Mouse (Mus musculus) lung, postnatal 25 days (tissue): ENCODE results near the gene Akap11.
A peak's percentile ranks its signal among the peaks of the same experiment; 100 is the strongest.
"Not testable (repeated sequence)": the region's sequence is repeated elsewhere in the genome, so short reads cannot be mapped to it uniquely, and the experiment has no call there.

Source experiments
- DNase-seq: peaks from one replicate; pipeline ENCODE4 v3.0.0; 2022; ENCODE audit warnings: low spot score

Akap11 gene

DNA sequence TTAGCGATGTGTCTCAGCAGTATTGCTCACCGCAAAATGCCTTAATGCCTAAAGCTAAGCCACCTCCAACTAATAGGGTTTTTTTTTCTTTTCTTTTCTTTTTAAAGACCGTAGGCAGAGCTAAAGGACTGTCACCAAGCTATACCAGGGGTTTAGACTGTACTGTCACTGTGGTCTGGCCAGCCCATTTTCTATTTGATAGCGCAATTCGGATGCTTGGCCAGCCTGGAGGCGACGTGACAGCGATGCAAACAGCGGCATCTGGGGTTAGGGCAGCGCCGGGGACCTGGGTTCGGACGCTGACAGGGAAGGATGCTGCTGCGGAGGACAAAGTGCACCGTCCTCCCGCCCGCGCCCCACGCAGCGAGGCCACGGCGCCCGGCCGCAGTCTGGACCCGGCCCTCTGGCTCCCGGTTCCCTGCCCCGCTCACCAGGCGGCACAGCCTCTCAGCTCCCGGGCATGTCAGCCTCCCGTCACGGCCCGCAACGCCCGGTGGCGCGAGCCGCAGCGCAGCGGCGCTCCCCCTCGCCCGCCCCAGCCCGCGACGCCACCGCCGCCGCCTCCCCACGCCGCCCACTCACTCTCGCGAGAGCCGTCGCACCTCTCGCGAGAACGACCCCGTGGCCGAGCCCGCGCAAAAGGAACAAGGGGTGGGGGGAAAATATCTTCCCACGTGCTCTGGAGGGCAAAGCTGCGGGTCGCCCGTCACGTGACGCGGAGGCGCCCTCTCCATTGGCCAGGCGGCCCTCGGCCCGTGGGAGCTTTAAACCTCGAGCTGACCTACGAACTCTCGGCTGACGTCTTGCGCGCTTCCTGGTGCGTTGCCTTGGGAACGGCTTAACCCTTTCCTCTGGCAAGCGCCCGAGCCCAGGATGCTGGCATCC is at the start of gene Akap11:
Gene Akap11 (minus strand): TSS at position 528 of the 885 bp plus-strand sequence.
- DNase-seq, result peak; percentile 95

DNA sequence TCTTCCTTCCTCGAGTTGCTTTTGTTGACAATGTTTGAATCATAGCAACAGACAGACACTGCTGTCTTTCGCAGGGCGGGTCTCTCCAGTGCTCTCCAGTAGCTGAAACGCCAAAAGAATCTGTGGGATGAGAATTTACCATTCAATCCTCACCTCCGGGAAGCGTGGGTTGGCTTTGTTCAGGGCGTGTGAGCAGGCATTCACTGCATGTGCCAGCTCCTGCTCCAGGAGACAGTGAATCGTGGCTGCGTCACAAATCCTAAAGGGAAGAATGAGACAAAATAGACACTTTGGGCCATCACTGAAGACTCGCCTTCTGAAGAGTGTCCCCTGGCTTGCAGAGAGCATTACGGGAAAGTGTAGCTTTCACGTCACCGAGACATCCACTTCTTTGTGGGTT is 47.6 kb upstream of the Akap11 start:
- no peak for DNase-seq

DNA sequence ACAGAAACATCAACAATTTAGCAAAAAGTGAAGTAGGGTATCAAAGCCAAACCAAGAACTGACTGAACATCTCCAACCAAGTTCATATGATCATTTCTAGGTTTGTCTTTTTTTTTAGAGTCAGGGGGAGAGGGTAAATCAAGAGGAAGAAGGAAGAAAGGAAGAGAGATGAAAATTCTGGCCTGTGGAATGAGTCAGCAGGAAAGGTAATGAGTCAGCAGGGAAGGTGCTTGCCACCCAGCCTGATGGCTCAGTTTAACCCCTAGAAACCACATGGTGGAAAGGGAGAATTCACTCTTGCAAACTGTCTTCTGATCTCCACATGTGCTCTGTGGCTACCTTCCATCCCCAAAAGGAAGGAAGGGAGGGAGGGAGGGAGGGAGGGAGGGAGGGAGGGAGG is 46.6 kb upstream of the Akap11 start:
- no peak for DNase-seq

DNA sequence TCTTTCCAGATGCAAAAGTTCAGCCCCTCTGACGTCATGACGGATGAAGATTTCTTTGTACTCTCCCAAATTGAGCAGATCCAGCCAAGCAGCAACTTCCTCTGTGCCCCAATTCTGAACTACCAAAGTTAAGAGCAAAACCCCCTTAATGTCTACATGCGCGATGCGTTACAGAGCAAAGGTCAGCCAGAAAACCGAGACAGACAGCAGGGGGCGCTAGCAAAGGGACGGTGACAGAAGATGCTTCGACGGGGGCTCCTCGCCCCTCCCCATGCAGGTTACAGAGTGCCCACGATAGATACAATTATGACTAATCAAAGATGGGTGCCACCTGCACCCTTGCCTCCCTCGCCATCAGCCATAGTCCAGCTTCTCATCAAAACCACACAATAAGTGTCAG is 39.3 kb upstream of the Akap11 start:
- no peak for DNase-seq

DNA sequence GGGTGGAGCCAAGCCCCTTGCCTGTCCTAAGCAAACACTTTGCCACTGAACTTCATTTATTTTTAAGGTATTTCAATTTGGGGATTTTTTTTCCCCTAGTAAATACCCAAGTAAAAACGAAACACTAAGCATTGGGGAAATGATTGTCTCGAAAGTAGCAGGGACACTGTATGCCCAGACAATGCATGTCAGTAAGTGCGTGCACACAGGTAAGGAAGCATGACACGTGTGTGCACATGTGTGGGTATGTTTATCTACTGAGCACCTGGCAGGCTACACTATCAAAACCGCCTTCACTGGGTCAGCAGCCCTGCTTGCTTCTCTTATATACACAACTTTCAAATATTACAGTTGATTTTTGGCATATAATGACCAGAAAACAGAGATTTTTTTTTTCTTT is 31.8 kb upstream of the Akap11 start:
- DNase-seq, result no peak

DNA sequence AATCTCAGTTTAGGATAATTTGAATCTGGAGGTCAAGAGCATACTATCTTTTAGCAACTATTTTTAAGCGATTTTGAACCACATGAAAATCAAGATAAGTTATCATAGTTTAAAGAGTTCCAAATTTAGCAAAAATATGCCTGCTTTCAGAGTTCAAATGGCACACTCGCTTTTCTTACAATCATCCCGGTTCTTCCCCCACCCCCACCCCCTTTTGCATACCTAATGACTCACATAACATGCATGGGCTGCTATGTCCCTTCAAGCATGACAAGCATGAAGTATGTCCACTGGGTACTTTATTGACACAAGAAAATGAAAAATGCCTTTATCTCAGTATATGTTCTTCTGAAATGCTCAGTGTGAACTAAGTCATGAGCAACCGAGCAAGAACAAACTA is 29.8 kb upstream of the Akap11 start:
- no peak for DNase-seq

DNA sequence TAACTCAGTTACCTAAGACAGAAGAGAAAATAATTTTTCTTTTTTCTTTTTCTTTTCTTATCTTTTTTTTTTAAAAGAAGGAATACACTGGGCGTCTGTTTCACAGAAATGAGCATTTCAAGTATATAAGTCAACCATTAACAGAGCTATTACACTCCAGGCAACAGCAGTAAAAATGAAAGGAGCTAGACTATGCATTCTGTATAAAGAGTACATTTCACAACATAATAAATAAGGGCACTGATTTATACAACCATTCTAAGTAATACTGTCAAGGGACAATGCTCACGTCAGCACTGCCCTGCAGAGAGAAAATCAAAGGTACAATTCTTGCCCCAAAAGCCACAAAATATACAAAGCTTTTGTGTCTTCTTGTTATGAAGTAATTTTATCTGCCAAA is 27.7 kb upstream of the Akap11 start:
- DNase-seq, result no peak

DNA sequence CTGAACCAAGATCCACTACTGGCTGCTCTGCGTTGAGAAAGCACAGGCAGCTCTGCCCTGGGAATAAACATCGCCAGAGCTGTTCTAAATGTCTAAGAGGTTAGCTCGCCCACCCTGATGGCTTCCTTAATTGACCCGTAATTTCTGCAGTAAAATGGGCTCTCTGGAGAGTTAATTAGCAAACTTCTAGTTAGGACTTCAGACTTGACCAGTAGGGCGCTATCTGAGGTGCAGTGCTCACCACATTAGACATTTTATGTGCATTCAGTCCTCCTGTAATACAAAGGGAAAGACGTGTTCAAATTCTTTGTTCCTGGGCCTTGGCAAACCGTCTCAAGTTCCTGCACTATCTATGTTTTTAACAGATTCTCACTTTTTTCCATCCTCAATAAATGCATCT is 26.6 kb upstream of the Akap11 start:
- no peak for DNase-seq

DNA sequence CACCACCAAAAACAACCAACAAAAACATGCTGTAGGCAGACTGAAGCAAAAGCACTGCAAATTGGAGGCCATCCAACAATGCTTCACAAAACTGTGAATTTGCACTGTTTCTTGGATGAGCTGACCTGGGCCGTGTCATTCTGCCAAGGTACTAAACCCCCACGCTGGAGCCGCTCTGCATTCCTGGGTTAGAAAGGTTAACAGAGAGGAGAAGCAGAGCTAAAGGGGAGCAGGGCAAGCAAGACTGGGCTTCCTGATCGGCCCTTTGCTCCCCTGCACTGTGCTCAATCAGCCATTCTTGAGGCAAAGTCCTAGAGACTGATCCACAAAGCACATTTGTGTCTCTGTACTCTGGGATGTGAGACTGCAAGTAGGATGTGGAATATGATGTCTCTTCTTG is 25.5 kb upstream of the Akap11 start:
- no peak for DNase-seq

DNA sequence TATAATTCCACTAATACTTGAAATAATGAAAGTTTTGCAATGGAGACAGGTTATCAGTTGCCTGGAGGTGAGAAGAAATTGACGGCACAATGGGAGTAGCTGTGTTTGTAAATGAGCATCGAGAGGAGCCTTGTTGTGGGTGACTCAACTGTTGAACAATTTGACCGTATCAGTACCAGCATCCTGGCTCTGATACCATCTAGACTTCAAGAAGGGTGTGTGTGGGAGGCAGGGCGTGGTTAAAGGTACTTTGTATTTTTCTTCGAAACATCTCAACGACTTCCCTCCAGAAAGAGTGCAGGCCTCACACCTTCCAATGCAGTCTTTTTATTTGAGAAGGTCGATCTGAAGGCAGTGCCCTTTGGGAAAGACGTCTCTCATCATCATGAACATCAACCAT is 22.4 kb upstream of the Akap11 start:
- DNase-seq, result no peak

DNA sequence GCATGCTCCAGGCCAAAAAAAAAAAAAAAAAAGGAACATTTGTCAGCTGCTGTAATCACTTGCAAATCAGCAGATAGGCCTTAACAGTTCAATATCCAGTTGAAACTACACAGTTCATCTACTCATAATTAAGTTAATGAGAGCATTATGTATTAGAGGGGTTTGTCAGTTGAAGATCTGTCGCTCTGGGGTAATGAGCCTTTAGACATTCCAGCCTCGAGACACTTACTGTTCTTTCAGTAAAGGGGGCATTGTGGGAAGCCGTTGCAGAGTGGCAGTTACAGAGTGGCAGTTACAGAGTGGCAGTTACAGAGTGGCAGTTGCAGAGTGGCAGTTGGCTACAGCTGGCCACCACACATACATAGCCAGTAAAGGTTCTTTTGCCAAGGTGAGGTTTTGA is 18.2 kb upstream of the Akap11 start:
- not testable (repeated sequence) for DNase-seq

DNA sequence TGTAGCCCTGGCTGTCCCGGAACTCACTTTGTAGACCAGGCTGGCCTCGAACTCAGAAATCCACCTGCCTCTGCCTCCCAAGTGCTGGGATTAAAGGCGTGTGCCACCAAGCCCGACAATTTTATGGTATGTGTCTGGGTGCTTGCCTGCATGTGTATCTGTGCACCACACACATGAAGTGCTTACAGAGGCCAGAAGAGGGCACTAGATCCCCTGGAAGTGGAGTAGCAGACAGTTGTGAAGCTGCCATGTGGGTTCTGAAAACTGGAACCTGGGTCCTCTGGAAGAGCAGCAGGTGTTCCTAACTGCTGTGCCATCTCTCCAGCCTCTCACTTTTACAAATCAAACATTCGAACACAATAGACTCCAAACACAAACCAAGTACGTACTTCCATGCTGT is 17.1 kb upstream of the Akap11 start:
- no peak for DNase-seq

DNA sequence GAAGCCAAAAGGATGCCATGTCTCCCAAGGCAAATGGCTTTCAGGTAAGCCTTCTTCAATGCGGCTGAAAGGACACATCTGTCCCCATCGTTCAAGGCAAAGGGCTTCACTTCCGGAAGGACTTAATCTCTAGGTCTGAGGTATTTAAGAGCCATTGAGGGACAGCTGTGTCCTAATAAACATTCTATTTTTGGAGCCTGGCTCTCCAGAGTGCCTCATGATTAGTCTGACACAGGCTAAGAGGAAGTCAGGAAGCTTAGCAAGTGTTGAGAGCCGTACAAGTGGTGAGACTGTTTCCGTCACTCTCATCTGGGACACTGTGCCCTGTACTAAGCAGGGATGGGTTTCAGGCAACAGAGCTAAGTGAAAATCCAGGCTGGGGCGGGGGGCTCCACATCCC is 12.2 kb upstream of the Akap11 start:
- DNase-seq, result peak; percentile 62

DNA sequence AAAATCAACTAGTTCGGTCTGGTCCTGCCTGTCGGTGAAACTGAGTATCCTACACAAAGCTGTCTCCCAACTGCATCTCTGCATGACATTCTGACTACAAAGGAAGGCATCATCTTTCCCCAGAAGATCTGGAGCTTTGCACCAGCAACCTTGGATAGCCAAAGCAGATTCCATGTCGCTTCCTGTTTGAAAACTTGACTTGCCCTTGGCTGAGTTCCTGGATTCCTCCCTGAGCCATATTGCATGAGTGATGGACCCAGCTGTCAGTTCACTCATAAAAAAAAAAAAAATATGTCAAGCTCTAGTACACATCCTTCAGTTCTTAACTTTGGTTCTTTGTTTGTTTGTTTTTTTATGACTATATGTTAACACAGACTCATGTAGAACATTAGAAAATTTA is 4.7 kb upstream of the Akap11 start:
- DNase-seq, result no peak

DNA sequence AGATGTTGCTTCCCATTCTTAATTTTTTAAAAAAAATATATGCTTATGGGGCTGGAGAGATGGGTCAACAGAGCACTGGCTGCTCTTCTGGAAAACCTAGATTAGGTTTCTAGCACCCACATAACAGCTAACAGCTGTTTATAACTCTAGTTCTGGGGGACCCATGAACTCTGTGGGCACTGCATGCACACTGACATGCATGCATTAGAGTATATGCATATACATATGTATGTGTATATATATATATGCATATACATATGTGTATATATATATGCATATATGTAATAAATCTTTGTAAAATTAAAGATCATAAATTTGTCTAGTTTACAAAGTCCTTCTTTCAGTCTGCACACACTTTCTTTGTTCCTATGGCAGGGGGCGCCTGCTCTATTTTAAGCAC is 3.2 kb upstream of the Akap11 start:
- no peak for DNase-seq

DNA sequence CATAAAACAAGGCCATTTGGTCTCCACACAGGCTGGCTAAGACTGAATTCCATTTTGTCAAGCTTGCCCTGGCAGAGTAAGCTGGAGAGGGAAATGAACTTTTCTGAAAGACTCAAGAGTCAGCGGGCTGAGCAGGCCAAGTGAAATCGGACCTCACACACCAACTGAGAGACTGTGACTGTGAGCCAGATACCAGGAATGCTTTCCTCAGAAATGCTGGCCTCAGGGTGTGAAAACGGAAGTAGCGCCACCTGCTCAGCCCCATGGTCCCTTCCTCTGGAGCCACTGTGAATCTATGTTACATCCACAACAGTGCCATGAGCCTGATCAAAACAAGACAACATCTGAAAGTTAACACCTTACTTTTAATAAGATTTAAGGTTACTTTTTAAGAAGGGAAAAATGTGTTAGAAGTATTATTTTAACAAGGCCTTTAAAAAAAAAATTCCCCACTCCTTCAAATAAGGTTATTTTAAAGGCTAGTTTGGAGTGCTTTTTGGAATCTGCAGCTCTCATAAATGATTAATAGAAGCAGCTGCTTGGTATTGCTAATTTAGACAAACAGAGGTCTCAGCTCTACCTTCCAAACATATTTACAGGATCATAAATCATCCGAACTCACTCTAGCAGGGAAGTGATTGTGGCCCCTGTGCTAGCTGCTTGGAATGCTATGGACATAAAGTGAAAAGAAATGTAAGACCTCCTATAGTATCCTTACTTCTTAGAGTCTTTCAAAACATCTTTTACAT is 2.1 kb upstream of the Akap11 start:
- DNase-seq, result no peak

DNA sequence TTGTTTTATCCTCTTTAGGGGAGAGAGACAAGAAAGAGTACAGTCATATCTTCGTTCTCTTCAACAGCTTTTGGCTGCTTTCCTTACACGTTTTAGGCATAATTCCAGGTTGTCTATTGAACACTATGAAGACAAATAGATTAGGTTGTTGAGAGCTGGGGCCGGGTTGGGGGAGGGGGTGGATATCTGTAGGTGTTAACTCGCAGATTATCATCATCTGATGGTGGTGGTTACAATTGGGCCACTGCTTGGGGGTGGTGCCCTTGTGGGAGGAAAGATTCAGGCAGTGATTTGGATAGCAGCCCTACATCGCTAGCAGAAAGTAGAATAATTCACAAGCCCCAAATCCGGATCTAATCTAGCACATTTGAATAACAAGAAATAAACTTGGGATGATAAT is 943 bp upstream of the Akap11 start:
- DNase-seq, result no peak

DNA sequence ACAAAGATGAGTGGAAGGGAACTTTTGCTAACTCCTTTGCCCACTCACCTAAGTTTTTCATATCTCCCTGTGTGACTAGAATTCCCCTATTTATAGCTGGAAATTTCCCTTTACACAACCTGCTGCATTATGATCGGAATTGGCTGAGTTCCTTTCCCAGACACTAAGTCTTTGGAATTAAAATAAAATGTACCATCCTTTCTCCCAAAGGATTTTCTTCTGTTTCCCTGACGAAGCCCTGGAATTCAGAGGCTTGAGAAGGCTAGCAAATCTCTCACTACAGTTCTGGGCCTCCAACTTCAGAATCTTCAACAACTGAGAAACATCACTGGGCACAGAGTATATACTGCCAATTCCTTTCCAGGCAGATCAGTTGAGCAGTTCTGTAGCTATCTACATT is 1.2 kb downstream of the Akap11 start:
- DNase-seq, result no peak

DNA sequence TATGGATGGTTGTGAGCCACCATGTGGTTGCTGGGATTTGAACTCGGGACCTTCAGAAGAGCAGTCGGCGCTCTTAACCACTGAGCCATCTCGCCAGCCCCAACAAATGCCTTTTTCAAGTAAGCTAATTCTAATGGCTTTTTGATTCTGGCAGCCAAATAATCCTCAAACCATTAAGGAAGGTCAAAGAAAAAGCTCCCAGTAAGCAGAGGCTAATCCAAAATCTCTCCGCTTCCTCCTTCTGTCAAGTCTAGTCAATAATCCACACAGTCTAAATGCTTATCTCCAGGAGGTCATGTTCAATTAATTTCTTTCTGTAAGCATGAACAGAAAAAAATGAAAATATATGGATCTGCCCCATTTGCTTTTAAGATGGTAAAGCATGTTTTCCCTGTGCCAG is 2.0 kb downstream of the Akap11 start:
- no peak for DNase-seq

DNA sequence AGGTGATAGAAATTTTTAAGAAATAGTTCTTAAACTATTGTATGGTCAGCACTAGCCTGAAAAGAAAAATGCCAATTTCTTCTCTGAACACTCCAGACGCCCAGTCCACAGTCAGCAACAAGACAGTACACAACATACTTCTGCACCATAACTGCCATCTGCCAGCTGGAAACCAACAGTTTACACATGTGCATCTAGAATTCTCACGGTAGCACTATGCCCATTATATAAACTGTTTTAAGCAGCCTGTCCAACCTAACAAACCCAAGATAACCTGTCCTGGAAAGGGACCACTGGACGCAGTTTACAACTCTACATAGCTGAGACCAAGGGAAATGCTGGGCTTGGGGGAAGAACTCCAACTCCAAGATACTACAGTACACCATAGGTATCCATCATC is 2.9 kb downstream of the Akap11 start:
- no peak for DNase-seq

DNA sequence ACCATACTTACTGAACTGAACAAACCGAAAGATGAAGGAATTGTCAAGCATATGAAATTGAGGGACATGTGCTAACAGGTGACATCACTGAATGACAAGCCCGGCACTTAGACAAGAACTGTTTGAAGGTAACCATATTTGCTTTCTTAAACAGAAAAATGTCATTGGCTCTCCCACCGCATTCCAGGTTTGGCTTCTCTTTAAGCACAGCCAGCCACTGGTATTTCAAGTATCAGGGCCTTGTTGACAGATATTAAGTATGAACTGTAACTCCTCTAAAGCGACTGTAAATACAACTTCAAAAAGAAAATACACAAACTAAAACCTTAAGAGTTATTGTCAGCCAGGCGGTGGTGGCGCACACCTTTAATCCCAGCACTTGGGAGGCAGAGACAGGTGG is 4.3 kb downstream of the Akap11 start:
- DNase-seq, result peak; percentile 56

DNA sequence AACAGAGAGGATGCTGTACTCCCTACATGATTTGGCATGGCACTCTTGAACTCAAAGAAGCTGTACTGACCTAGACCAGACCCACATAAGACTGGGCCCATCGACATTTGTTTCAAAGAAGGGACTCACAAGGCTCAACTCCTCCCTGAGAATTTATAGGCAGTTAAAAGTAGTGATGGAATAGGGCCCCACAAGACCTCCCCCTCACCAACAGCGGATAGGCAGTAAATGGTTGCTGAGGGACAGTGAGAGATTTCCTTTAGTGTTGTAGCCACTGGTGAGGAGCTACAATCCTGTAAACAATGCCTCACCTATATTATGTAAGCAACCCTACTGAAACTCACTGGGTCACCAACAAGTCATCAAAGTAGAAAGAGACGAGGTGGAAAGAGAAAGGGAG is 6.4 kb downstream of the Akap11 start:
- DNase-seq, result no peak
